Mouse (Mus musculus): ENCODE measurements at regions not wholly inside any gene's neighbourhood (a gene's known extent, or its start where the extent isn't known, plus 50 kb on each side); places are given as distances from the start of the nearest gene placed in this dataset.

DNA sequence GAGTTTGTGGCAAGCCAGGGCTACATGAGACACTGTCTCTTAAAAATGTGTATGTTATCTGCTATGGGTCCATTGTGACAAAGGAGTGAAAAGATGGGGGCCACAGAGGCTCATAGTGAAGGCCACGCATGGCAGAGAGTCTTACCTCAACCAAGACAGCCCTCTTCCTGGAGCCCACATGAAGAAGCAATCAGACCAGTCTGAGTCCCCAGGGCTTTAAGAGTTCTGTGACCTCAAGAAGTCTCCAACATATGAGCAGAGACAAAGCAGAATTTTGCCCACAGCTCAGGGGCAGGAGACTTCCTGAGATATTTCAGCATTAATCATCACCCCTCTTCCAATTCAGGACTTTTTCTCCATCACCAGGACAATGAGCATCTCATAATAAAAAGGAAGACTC, 50.4 kb upstream of the Ankrd34c start:
- DNase-seq = no peak

Data from lung, postnatal 4 days (tissue).